Mouse (Mus musculus): ENCODE data around the gene 2510039O18Rik. TPM values are rescaled to one million over a fixed set of nuclear protein-coding genes. Genes with fewer than 3 reads are reported as not detected.

The 2510039O18Rik gene
- total and polyA plus RNA-seq, 3 experiments: 23.9 to 32.8 (median 27.9) TPM

- DNase-seq (ENCODE audit: extremely low read depth): no peak
- no peak for TF ChIP-seq RAD21 (IDR thresholded peaks at IDR 0.05; ENCODE audit: low read depth, low read length)
- TF ChIP-seq ZKSCAN1 (IDR thresholded peaks at IDR 0.05; ENCODE audit: borderline replicate concordance, low read depth, low read length): no peak
- no peak for TF ChIP-seq E2F4 (IDR thresholded peaks at IDR 0.05; ENCODE audit: insufficient replicate concordance, low read depth, low read length)
- TF ChIP-seq JUN (IDR thresholded peaks at IDR 0.05; ENCODE audit: insufficient read depth, low read depth, low read length): no peak
- no peak for TF ChIP-seq CHD2 (IDR thresholded peaks at IDR 0.05; ENCODE audit: low read length)
- TF ChIP-seq ETS1 (conservative IDR thresholded peaks at IDR 0.05; ENCODE audit: low read depth, low read length): no peak
- TF ChIP-seq MAZ (IDR thresholded peaks at IDR 0.05; ENCODE audit: low read depth, low read length): no peak
- TF ChIP-seq NELFE (IDR thresholded peaks at IDR 0.05; ENCODE audit: low read depth, low read length): no peak
- no peak for TF ChIP-seq UBTF (IDR thresholded peaks at IDR 0.05; ENCODE audit: low read depth, low read length)
- no peak for TF ChIP-seq TBP (conservative IDR thresholded peaks at IDR 0.05; ENCODE audit: low read depth, low read length)
- no peak for TF ChIP-seq MAFK (IDR thresholded peaks at IDR 0.05; ENCODE audit: insufficient replicate concordance, low read length)
- TF ChIP-seq PAX5 (IDR thresholded peaks at IDR 0.05; ENCODE audit: low read length): no peak
- no peak for TF ChIP-seq EP300 (IDR thresholded peaks at IDR 0.05; ENCODE audit: low read length)
- TF ChIP-seq JUND (conservative IDR thresholded peaks at IDR 0.05; ENCODE audit: low read depth, low read length): no peak
- TF ChIP-seq SMC3 (IDR thresholded peaks at IDR 0.05; ENCODE audit: low read depth, low read length): no peak
- no peak for TF ChIP-seq NRF1 (IDR thresholded peaks at IDR 0.05; ENCODE audit: low read depth, low read length)
- in situ Hi-C loops (cut with MboI; ENCODE audit: low pct_ligation_motif_present, low pct_unique_long_range_greater_than_20kb, low sequenced_read_pairs) (no loop called here), dilution Hi-C loops (cut with MboI; ENCODE audit: extremely low pct_ligation_motif_present, extremely low pct_unique_long_range_greater_than_20kb, low sequenced_read_pairs) (no loop called here)
- Histone ChIP-seq H3K4me2 (ENCODE audit: insufficient read depth, low read depth, poor library complexity, severe bottlenecking) (no peak overlapping the region), H3K4me1 (ENCODE audit: control insufficient read depth in 1 of 2, insufficient read depth in 2 of 2) (peaks cover 7 to 15% of the 10 kb centered on the region in 2 experiments), H3K36me3 (replicated peaks in 1 of 2; ENCODE audit: control insufficient read depth in 1 of 2, insufficient read depth in 1 of 2, low read length in 1 of 2) (peaks cover 53 to 78% of the 10 kb centered on the region in 2 experiments), H3K9ac (ENCODE audit: insufficient read depth, low read depth) (no peak overlapping the region), H3K9me3 (replicated peaks; ENCODE audit: low read length) (no peaks in the 10 kb centered on the region), H3K79me2 (replicated peaks; ENCODE audit: control insufficient read depth, extremely low read depth, insufficient read depth, poor library complexity, severe bottlenecking) (peaks cover 4% of the 10 kb centered on the region; the same call in 1 of the 2 replicates), H3K27me3 (replicated peaks) (no peaks in the 10 kb centered on the region), H3K27ac (ENCODE audit: insufficient read depth, low read depth) (no peak overlapping the region), H3K4me3 (replicated peaks in 1 of 3; ENCODE audit: low read depth in 2 of 3, low read length in 2 of 3, poor library complexity in 1 of 3) (no peak overlapping the region)
Observed at GRCm38 (mm10) chr4:147900452-147900851, 40.2 kb upstream of the 2510039O18Rik start.

- DNase-seq (ENCODE audit: extremely low read depth): no peak
- no peak overlapping the region for H3K9ac ChIP-seq (ENCODE audit: insufficient read depth, low read depth)
- no peak overlapping the region for H3K4me3 ChIP-seq (replicated peaks in 1 of 3; ENCODE audit: low read depth in 2 of 3, low read length in 2 of 3, poor library complexity in 1 of 3)
- no peaks in the 10 kb centered on the region for H3K9me3 ChIP-seq (replicated peaks; ENCODE audit: low read length)
- no peak overlapping the region for H3K27ac ChIP-seq (ENCODE audit: insufficient read depth, low read depth)
- in situ Hi-C loops (cut with MboI; ENCODE audit: low pct_ligation_motif_present, low pct_unique_long_range_greater_than_20kb, low sequenced_read_pairs) (no loop called here), dilution Hi-C loops (cut with MboI; ENCODE audit: extremely low pct_ligation_motif_present, extremely low pct_unique_long_range_greater_than_20kb, low sequenced_read_pairs) (no loop called here)
- peaks cover 29 to 52% of the 10 kb centered on the region in 2 experiments for H3K36me3 ChIP-seq (replicated peaks in 1 of 2; ENCODE audit: control insufficient read depth in 1 of 2, insufficient read depth in 1 of 2, low read length in 1 of 2)
- TF ChIP-seq NELFE (IDR thresholded peaks at IDR 0.05; ENCODE audit: low read depth, low read length): no peak
- no peak for TF ChIP-seq USF1 (IDR thresholded peaks at IDR 0.05; ENCODE audit: low read depth, low read length)
- no peak overlapping the region for H3K4me2 ChIP-seq (ENCODE audit: insufficient read depth, low read depth, poor library complexity, severe bottlenecking)
- peaks cover 2% of the 10 kb centered on the region for H3K27me3 ChIP-seq (replicated peaks)
- H3K4me1 ChIP-seq (ENCODE audit: control insufficient read depth in 1 of 2, insufficient read depth in 2 of 2): peaks cover 10 to 15% of the 10 kb centered on the region in 2 experiments
- H3K79me2 ChIP-seq (replicated peaks; ENCODE audit: control insufficient read depth, extremely low read depth, insufficient read depth, poor library complexity, severe bottlenecking): peaks cover 4% of the 10 kb centered on the region; the same call in 1 of the 2 replicates
Observed at GRCm38 (mm10) chr4:147902906-147903500, 37.7 kb upstream of the 2510039O18Rik start.

All from CH12.LX (cell line).